Mouse (Mus musculus): ENCODE measurements around the gene Polm.

DNA sequence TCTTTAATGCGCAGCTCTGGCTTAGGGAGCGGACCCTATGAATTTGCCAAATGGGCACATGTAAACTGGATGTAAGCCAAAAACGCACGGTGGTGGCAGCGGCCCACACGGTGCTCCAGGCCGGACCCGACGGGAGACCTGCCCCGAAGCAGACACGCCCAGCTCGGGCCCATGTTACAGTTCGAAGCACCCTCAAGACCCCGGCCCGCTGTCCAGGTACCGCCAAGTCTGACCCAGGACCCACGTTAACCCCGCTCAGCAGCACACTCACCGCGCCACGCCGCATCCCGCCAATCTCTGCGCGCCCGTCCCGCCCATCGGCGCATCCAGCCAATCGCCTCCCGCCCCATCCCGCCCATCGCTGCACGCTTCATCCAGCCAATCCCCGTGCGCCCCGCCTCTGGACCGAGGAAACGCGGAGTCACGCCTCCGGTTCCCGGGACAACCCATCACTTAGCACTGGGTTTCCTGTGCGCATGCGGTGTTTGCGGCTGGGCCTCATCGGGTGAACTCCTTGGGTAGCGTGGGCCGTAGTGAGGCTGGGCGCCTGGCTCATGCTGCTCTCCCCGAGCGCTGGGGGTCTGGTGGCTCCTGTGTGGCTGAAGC, 40.2 kb upstream of the Polm start, which contains the start of gene Pold2:
- no peak for TF ChIP-seq CTCF (IDR thresholded peaks at IDR 0.05 in 2 of 3, conservative IDR thresholded peaks at IDR 0.05 in 1 of 3; ENCODE audit: control insufficient read depth in 1 of 3, insufficient read depth in 1 of 3, low read depth in 2 of 3, low read length in 3 of 3, poor library complexity in 1 of 3, severe bottlenecking in 1 of 3)
- TF ChIP-seq MXI1 (IDR thresholded peaks at IDR 0.05; ENCODE audit: low read depth, low read length), result peak; percentile 91; the same call in 1 of the 2 replicates
- TF ChIP-seq E2F4 (IDR thresholded peaks at IDR 0.05; ENCODE audit: borderline replicate concordance, low read depth, low read length), result peak; percentile 77; the same call in 1 of the 2 replicates
- peak; percentile 64 for TF ChIP-seq USF1 (IDR thresholded peaks at IDR 0.05; ENCODE audit: low read depth, low read length)
- no peak for TF ChIP-seq GATA1 (IDR thresholded peaks at IDR 0.05; ENCODE audit: low read depth, low read length)
- TF ChIP-seq POLR2A (IDR thresholded peaks at IDR 0.05; ENCODE audit: control insufficient read depth in 1 of 2, insufficient read depth in 1 of 2, low read depth in 1 of 2, low read length in 2 of 2, poor library complexity in 1 of 2), result peak; percentile 97 to 99
- no peak for TF ChIP-seq RCOR1 (IDR thresholded peaks at IDR 0.05; ENCODE audit: low read depth, low read length)
- peak; percentile 12 for TF ChIP-seq SMC3 (IDR thresholded peaks at IDR 0.05; ENCODE audit: low read depth, low read length)
- TF ChIP-seq EP300 (IDR thresholded peaks at IDR 0.05; ENCODE audit: low read depth in 1 of 2, low read length in 2 of 2), result peak in 1 of 2 experiments; percentile 13; a peak in 1 of 4 replicates
- TF ChIP-seq ZNF384 (IDR thresholded peaks at IDR 0.05; ENCODE audit: low read depth, low read length), result no peak
- no peak for TF ChIP-seq CHD2 (IDR thresholded peaks at IDR 0.05; ENCODE audit: low read length)

All from MEL (cell line).